Mouse (Mus musculus): ENCODE data around the gene Hoxa7. TPM values are rescaled to one million over a fixed set of nuclear protein-coding genes. Genes with fewer than 3 reads are reported as not detected.

Hoxa7 gene
- not detected for total RNA-seq (2021)

DNA sequence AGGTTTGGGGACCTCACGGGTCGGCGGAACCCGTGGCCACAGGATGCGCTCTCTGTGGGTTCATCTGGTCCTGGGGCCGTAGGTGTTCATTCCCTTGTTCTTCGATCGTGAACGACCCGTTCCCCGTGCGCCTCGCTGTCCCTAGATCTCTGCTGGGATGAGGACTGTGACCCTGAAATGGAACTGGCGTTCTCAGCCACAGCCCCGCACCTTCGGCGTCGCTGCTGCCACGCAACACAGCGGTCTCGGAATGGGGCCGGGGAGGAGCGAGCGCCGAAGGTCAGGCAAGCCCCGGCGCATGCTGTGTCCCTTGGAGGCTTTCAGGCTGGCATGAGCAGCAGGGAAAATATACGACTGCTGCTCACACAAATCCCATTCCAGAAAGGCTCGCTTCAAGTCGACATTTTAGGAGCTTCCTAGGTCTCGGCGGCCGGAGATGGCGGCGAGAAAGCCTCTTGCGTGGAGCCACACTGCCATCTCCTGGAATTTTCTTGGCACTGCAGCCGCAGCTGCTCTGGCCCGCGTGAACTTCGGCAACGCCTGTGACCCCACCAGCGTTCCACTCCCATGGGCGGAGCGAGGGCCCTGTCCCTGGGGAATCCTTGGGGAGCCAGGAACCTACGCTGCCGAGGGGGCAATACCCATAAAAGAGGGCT is at the start of gene Hoxa7:
TSS of gene Hoxa7 (minus strand) at position 518 of the 656 bp plus-strand sequence.
- peak; percentile 70 to 88 for DNase-seq (ENCODE audit: extremely low spot score in 1 of 2, low spot score in 1 of 2)

- peak in 1 of 2 experiments; percentile 77 for DNase-seq (ENCODE audit: extremely low spot score in 1 of 2, low spot score in 1 of 2)
Measured at GRCm38 (mm10) chr6:52270494-52271480, 49.1 kb upstream of the Hoxa7 start.

GRCm38 (mm10) chr6:52268756-52269155 is 47.1 kb upstream of the Hoxa7 start:
- DNase-seq (ENCODE audit: extremely low spot score in 1 of 2, low spot score in 1 of 2), result no peak

DNA sequence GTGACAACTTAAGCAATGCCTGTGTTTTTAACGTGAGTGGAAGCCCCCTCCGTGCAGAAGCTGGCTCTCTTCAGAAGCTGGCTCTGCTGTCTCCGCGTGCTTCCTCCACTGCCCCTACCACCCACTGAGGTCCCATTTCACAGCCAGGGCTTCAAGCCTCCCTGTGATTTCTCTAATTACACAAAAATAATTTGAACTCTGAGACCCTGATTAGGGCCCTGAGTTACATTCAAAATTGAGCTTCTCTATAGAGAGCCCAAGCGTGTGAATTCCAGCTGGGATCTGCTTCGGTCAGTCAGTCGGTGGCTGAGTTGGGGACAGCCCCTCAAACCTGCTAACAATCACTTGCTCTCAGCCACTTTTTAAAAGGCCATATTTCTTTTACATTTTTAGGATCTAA is 46.7 kb upstream of the Hoxa7 start:
- no peak for DNase-seq (ENCODE audit: extremely low spot score in 1 of 2, low spot score in 1 of 2)

DNA sequence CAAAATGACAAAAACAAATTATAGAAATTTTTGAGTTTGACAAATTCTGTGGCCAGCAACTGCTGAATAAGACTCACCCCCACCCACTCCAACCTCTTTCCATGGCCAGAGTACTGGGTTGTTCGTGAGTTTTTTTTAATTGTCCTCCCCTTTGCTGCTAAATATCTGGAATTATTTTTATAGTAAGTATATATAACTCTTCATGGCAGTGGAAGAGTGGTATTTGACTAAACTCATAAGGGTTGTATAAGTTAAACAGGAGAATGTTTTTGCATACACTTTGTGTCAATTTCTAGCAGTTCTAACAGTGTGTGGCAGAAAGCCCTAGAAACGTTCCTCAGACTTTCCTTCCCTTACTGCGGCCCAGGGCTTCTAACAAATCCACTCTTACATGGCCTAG is 46.0 kb upstream of the Hoxa7 start:
- no peak for DNase-seq (ENCODE audit: extremely low spot score in 1 of 2, low spot score in 1 of 2)

DNA sequence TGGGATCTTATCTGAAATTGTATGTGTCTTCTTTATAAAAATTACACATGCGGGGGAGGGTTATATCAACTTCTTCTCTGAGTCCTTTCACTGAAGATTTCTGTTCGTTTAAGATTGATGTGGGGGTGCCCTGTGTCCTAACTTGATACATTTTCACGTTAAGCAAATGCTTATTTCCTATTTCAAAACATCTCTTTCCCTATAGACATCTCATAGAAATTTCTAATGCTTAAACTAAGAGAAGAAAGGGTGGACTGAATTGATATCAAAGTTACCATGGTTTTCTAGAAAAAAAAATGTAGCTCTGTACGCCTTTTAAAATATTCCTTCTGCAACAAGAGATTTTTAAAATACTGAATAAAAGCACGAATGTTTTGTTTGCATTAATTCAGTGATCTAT is 45.6 kb upstream of the Hoxa7 start:
- DNase-seq (ENCODE audit: extremely low spot score in 1 of 2, low spot score in 1 of 2), result no peak

- DNase-seq (ENCODE audit: extremely low spot score in 1 of 2, low spot score in 1 of 2), result no peak
Measured at GRCm38 (mm10) chr6:52266666-52266985, 45.0 kb upstream of the Hoxa7 start.

DNA sequence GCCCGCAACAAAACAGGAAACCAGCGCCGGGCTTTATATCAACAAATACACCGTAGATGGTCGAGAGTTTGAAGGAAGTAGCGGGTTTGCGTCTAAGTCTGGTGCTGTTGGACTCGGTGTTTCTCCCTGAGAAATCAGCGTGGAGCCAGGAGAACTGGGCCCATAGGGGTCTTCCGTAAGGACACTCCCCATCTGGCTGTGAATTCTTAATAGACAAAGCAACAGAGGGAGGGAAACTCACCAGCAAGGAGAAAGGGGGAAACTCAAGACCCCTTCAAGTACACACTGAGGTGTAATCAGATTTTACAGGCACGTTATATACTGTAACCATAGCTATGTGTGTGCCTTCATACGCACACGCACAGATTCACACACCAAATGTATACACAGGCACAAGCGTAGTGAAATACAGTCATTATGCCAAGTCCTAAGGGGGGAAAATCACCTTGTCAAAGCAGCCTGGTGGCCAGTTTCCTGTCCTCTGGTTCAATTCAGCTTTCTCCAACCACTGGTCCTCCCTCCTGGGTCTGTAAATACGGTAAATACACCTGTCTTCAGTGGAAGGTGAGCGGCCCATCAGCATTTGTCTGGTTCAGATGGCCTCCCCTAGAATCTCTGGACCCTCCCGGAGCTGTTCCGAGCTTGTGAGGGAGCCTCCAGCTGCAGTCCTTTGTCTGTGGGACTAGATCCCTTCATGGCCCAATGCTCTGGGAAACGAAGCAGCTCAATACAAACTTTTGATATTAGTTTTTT is 44.4 kb upstream of the Hoxa7 start:
- DNase-seq (ENCODE audit: extremely low spot score in 1 of 2, low spot score in 1 of 2), result no peak

DNA sequence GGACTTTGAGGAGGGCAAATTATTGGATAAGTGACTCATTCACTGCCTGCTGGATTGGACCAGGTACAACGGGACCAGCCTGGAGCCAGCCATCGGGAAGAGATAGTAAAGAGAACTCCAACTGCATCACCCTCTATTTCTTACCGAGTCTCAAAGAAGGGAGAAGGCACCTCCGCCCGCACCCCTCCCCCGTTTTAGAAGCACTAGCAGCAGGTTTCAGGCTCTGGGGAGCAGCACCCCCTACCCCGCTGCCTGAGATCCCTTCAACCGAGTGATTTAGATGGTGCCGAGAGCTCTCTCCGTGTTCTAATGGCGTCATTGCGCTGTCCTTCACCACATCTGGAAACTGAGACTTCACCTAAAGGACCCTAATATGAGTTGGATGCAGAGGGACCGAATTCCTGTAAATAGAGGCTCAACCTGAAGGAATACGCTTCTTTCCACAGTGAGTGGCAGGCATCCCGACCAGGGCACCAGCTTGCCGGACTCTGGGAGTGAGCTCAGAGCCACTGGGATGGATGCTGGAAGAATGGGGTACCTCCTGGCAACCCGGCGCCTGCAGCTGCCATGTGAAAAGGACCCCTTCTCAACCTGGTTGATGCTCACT is 43.8 kb upstream of the Hoxa7 start:
- DNase-seq (ENCODE audit: extremely low spot score in 1 of 2, low spot score in 1 of 2), result no peak

GRCm38 (mm10) chr6:52264106-52264790 is 42.6 kb upstream of the Hoxa7 start:
- no peak for DNase-seq (ENCODE audit: extremely low spot score in 1 of 2, low spot score in 1 of 2)

- no peak for DNase-seq (ENCODE audit: extremely low spot score in 1 of 2, low spot score in 1 of 2)
Measured at GRCm38 (mm10) chr6:52263321-52263585, 41.6 kb upstream of the Hoxa7 start.

DNA sequence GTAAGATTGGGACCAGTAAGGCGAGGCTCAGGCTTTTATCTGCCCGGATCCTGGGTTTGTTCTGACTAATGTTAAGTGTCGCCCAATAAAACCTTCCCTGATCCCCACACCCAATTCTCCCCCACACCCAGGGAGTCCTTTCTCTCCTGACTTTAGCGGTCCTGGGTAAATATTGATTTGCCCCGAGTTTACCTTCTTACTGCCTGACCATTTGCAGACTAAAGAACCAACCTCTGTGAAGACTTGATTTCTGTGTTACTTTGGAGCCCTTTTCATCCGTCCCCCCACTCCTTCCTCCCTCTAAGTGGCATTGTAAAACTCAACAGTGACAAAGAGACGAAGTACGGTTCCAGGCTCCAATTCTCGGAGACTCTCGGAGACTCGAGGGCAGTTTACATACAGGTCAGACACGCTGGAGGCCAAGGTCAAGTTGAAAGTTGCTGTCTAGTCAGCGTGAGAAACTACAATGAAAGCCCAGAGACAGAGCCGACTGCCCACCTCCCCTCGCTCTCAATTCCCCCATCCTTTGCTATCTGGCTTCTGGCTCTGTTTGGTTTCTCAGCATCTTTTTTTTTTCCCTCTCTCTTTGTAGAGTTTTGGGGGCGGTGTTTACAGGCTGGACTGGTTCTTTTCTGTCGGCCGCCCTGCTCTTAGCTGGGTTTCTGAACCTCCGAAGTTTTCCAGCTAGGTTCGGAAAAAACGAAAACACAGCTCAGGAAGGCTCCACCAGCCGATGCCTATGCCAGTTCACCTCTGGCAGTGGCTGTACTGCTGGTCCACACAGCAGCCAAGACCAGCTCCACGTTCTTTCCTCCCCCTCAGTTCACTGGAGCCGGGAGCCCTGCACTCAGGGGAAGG is 41.0 kb upstream of the Hoxa7 start:
- DNase-seq (ENCODE audit: extremely low spot score in 1 of 2, low spot score in 1 of 2), result no peak

DNA sequence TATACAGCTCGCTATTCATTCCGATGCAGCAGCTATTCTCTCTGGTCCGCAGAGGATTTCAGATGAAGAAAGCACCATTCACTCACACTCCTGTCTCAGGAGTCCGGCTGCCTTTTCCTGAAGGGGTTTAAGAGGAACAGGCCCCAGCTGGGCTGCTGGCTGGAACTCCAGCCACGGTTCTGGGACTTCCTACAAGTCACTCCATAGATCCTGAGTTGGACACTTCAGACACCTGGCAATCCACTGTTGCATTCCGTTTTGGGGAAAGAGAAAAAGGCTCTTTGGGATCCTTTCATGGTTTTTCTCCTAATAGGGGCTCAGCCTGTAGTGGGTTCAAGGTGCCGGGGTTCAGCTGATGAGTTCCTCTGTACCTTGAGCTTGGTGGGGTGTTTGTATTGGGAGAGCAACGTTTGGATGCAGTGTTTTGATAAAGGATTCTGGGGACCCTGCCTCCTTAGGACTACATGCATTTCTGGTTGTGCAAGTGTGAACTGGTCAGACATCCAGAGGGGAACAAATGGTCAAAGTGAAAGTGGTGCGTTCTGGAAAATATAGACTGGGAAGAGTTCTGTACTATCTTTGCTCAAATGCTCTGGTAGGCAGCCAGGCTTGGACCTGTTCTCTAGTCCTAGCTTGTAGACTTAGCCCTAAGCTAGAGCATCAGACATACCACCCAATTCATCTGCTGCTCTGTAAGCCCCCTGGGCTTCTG is 40.3 kb upstream of the Hoxa7 start:
- no peak for DNase-seq (ENCODE audit: extremely low spot score in 1 of 2, low spot score in 1 of 2)

DNA sequence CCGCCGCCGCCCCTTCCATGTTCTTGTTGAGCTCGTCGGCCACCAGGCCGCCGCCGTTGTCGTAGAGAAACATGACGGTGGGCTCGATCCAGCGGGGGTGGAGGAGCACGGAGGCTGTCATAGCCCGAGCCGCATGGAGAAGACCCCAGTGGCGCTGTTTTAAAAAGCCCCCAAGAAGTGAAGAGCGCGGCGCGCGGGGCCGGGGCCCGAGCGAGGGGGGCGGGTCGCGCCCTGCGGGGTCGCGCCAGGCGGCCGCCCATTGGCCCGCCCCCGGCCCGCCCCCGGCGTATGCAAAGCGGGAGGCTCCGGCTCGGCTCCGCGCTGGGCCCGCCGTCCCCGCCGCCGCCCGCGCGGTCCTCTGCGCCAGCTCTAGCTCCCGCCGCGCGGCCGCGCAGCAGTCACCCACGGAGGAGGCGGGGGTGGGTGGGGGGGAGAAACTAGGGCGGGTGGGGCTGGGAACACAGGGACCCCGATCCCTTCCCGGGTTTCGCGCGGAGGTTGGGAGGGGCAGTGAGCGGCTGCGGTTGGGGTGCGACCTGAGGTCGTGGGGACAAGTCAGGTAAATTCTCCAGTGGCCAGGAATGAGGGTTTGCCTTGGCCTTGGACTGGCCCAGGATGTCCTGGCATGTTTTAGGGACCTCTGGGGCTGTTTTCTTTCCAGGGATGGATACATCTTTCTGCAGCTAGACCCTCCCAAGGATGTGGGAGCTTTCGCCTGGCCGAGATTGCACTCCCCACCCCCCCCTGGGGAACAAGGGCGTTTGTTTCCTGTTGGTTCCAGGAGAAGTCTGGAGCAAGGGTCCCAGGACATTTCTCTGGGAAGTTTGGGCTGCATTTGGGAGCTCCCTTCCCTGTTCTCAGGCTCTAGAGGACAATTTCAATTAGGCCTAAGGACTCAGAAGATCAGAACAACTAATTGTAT is 39.3 kb upstream of the Hoxa7 start, which contains the start of gene Hoxa13:
TSS of gene Hoxa13 (minus strand) at position 227 of the 922 bp plus-strand sequence.
- no peak for DNase-seq (ENCODE audit: extremely low spot score in 1 of 2, low spot score in 1 of 2)

GRCm38 (mm10) chr6:52259811-52260261 is 38.2 kb upstream of the Hoxa7 start:
- DNase-seq (ENCODE audit: extremely low spot score in 1 of 2, low spot score in 1 of 2), result no peak

DNA sequence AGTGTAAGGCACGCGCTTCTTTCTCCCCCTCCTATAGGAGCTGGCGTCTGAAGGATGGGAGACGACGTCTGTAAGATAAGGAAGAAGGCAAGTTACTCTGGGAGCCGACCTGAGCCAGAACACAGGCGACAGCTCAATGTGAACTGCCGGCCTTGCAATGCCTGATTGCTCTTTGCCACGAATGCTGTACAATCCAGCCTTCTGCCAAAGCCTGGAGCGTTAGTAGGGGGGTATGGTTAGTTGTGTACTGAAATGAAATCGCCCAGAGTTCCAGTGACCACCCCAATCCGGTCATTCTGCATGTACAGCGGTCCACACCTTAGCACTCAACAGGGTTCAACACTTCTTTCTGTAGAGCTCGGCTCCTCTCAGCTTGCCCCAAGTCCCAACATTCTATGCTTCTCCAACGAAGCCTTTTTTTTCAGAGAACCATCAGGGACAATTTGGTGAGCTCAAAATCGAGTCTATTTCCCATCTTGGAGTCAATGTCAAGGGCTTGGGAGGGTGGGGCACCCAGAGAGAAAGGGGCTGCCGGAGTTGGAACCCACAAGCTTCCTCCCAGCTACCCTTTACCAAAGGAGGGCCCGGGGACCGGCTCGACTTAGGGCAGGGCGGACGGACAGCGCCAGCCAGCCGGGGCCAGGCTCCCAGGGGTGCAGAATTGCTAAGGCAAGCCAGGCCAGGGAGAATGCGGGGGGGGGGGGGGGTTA is 37.6 kb upstream of the Hoxa7 start:
- DNase-seq (ENCODE audit: extremely low spot score in 1 of 2, low spot score in 1 of 2), result no peak

- DNase-seq (ENCODE audit: extremely low spot score in 1 of 2, low spot score in 1 of 2), result peak; percentile 62 to 89
Measured at GRCm38 (mm10) chr6:52256956-52257355, 35.3 kb upstream of the Hoxa7 start.

Measured in layer of hippocampus, postnatal 25 days (tissue).